Mouse (Mus musculus) heart, postnatal 0 days (tissue): ENCODE data around the gene Ppcs.

Source experiments
- CTCF ChIP-seq: IDR thresholded peaks from 2 replicates; pipeline ENCODE4 v1.5.1; 2016; ENCODE audit warnings: antibody characterized with exemption, control low read depth, low read depth
- EP300 ChIP-seq: IDR thresholded peaks from 2 replicates; pipeline ENCODE4 v1.6.1; 2016; ENCODE audit warnings: antibody characterized with exemption, low read depth

DNA sequence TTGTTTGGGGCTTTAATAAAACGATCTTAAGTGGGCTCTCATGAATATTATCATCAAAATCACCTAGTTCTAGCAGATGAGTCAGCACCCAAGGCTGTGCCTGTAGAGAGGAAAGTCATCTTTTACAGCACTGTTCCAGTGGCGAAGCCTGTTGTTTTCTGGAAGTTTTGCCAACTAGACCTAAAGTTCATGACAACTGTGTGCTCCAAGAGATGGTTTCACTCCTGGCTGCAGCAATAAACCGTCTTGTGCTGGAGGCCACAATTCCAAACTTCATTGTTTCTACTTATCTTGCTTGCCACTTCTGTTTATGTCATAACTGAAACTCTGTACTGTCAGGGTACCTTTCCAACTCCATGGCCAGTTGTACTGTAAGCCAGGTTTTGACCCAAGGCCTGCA lies 5.0 kb downstream of the Ppcs start:
- TF ChIP-seq CTCF (no peak), EP300 (no peak)
